Mouse (Mus musculus) midbrain, embryonic 14.5 days (tissue): ENCODE measurements at regions not wholly inside any gene's neighbourhood (a gene's known extent, or its start where the extent isn't known, plus 50 kb on each side); places are given as distances from the start of the nearest gene placed in this dataset.

Experiments
- ATAC-seq: fragments of 200-750 bp; cut with Nextera tagmentation; 2 replicates; pipeline ENCODE4 v1.8.0; 2017; ENCODE audit warnings: moderate number of reproducible peaks, moderate library complexity; ENCODE audit not compliant: low FRiP score, low TSS enrichment
- DNase-seq: peaks from one replicate; pipeline ENCODE4 v3.0.0-alpha.2; 2015
- H3K27ac ChIP-seq: fragments of 300-500 bp; sonication (generic); replicated peaks from 2 replicates; pipeline ENCODE4 v1.5.1; 2014; ENCODE audit warnings: mild to moderate bottlenecking, low read depth, low read length, moderate library complexity
- H3K27me3 ChIP-seq: fragments of 300-500 bp; sonication (generic); 2 replicates; pipeline ENCODE4 v1.6.1; 2014; ENCODE audit warnings: low read length, control low read depth, mixed read lengths; ENCODE audit not compliant: control insufficient read depth, insufficient read depth
- H3K36me3 ChIP-seq: fragments of 300-500 bp; sonication (generic); 2 replicates; pipeline ENCODE4 v1.6.1; 2014; ENCODE audit warnings: low read length, control low read depth; ENCODE audit not compliant: control insufficient read depth, insufficient read depth
- H3K4me1 ChIP-seq: fragments of 300-500 bp; sonication (generic); 2 replicates; pipeline ENCODE4 v1.6.1; 2014; ENCODE audit warnings: mild to moderate bottlenecking, antibody characterized with exemption, low read length, control low read depth; ENCODE audit not compliant: control insufficient read depth, insufficient read depth
- H3K4me2 ChIP-seq: fragments of 300-500 bp; sonication (generic); 2 replicates; pipeline ENCODE4 v1.6.1; 2014; ENCODE audit warnings: mild to moderate bottlenecking, low read length, moderate library complexity
- H3K4me3 ChIP-seq: fragments of 300-500 bp; sonication (generic); replicated peaks from 2 replicates; pipeline ENCODE4 v1.5.1; 2014; ENCODE audit warnings: low read depth, low read length
- H3K9ac ChIP-seq: fragments of 300-500 bp; sonication (generic); replicated peaks from 2 replicates; pipeline ENCODE4 v1.6.1; 2014; ENCODE audit warnings: mild to moderate bottlenecking, low read length, moderate library complexity
- H3K9me3 ChIP-seq: fragments of 300-500 bp; sonication (generic); 2 replicates; pipeline ENCODE4 v1.6.1; 2016; ENCODE audit warnings: low read length, control low read depth, mixed read lengths; ENCODE audit not compliant: control insufficient read depth
- whole genome bisulfite sequencing: fragments of 180-500 bp; shearing (Covaris S2); extraction: QIAGEN DNeasy Blood & Tissue Kit; methylation state at CpG from one replicate; pipeline ENCODE4 v1.1.7; 2014; 5-methylcytosine and 5-hydroxymethylcytosine counted together

- ATAC-seq (no peak), DNase-seq (no peak)
- 94% methylated on average over 5 of the region's 5 CpGs for WGBS
- no peak overlapping the region for H3K4me3 ChIP-seq
- no peak overlapping the region for H3K4me2 ChIP-seq
- no peaks in the 10 kb centered on the region for H3K27me3 ChIP-seq
- H3K36me3 ChIP-seq, result no peaks in the 10 kb centered on the region
- H3K9ac ChIP-seq, result no peak overlapping the region
- no peaks in the 10 kb centered on the region for H3K9me3 ChIP-seq
- H3K4me1 ChIP-seq, result no peaks in the 10 kb centered on the region
- H3K27ac ChIP-seq, result no peak overlapping the region
These were observed 68.8 kb downstream of the Cxcl12 start for GRCm38 (mm10) chr6:117237096-117237495.

- H3K27ac ChIP-seq, result no peak overlapping the region
- WGBS, result 76% methylated on average over 3 of the region's 3 CpGs
- H3K9ac ChIP-seq, result no peak overlapping the region
- ATAC-seq (no peak), DNase-seq (no peak)
- H3K36me3 ChIP-seq, result no peaks in the 10 kb centered on the region
- H3K27me3 ChIP-seq, result no peaks in the 10 kb centered on the region
- no peak overlapping the region for H3K4me2 ChIP-seq
- H3K4me3 ChIP-seq, result no peak overlapping the region
- H3K4me1 ChIP-seq, result no peaks in the 10 kb centered on the region
- H3K9me3 ChIP-seq, result no peaks in the 10 kb centered on the region
These were observed 72.9 kb downstream of the Cxcl12 start for GRCm38 (mm10) chr6:117241206-117241605.

GRCm38 (mm10) chr6:117245398-117245797 lies 77.1 kb downstream of the Cxcl12 start:
- 90% methylated on average over 5 of the region's 5 CpGs for WGBS
- no peak overlapping the region for H3K9ac ChIP-seq
- H3K4me1 ChIP-seq, result no peaks in the 10 kb centered on the region
- H3K27me3 ChIP-seq, result no peaks in the 10 kb centered on the region
- no peak overlapping the region for H3K27ac ChIP-seq
- no peaks in the 10 kb centered on the region for H3K36me3 ChIP-seq
- no peaks in the 10 kb centered on the region for H3K9me3 ChIP-seq
- no peak for ATAC-seq
- H3K4me3 ChIP-seq, result no peak overlapping the region
- DNase-seq, result no peak
- no peak overlapping the region for H3K4me2 ChIP-seq

GRCm38 (mm10) chr6:117245849-117246248 lies 77.5 kb downstream of the Cxcl12 start:
- Histone ChIP-seq H3K4me1 (no peaks in the 10 kb centered on the region), H3K27ac (no peak overlapping the region), H3K9me3 (no peaks in the 10 kb centered on the region), H3K4me3 (no peak overlapping the region), H3K9ac (no peak overlapping the region), H3K36me3 (no peaks in the 10 kb centered on the region), H3K4me2 (no peak overlapping the region), H3K27me3 (no peaks in the 10 kb centered on the region)
- no peak for DNase-seq
- WGBS, result 89% methylated on average over 6 of the region's 6 CpGs
- ATAC-seq, result no peak

GRCm38 (mm10) chr6:117249230-117249921 lies 81.0 kb downstream of the Cxcl12 start:
- 82% methylated on average over 18 of the region's 18 CpGs for WGBS
- no peaks in the 10 kb centered on the region for H3K27me3 ChIP-seq
- H3K4me2 ChIP-seq, result no peak overlapping the region
- no peaks in the 10 kb centered on the region for H3K9me3 ChIP-seq
- ATAC-seq (no peak), DNase-seq (no peak)
- H3K9ac ChIP-seq, result no peak overlapping the region
- no peaks in the 10 kb centered on the region for H3K4me1 ChIP-seq
- H3K4me3 ChIP-seq, result no peak overlapping the region
- no peaks in the 10 kb centered on the region for H3K36me3 ChIP-seq
- H3K27ac ChIP-seq, result no peak overlapping the region

- 44% methylated on average over 2 of the region's 2 CpGs for WGBS
- H3K27me3 ChIP-seq, result no peaks in the 10 kb centered on the region
- no peak overlapping the region for H3K27ac ChIP-seq
- H3K9ac ChIP-seq, result no peak overlapping the region
- no peaks in the 10 kb centered on the region for H3K36me3 ChIP-seq
- DNase-seq (no peak), ATAC-seq (no peak)
- no peaks in the 10 kb centered on the region for H3K4me1 ChIP-seq
- no peaks in the 10 kb centered on the region for H3K9me3 ChIP-seq
- H3K4me2 ChIP-seq, result no peak overlapping the region
- no peak overlapping the region for H3K4me3 ChIP-seq
These were observed 81.7 kb downstream of the Cxcl12 start for GRCm38 (mm10) chr6:117250051-117250450.

GRCm38 (mm10) chr6:117251383-117251925 lies 83.1 kb downstream of the Cxcl12 start:
- no peak overlapping the region for H3K4me2 ChIP-seq
- ATAC-seq, result no peak
- no peaks in the 10 kb centered on the region for H3K36me3 ChIP-seq
- no peak overlapping the region for H3K4me3 ChIP-seq
- no peak overlapping the region for H3K27ac ChIP-seq
- H3K27me3 ChIP-seq, result no peaks in the 10 kb centered on the region
- no peak for DNase-seq
- 82% methylated on average over 12 of the region's 12 CpGs for WGBS
- no peaks in the 10 kb centered on the region for H3K9me3 ChIP-seq
- H3K9ac ChIP-seq, result no peak overlapping the region
- H3K4me1 ChIP-seq, result no peaks in the 10 kb centered on the region

GRCm38 (mm10) chr6:117252361-117252760 lies 84.0 kb downstream of the Cxcl12 start:
- Histone ChIP-seq H3K4me2 (no peak overlapping the region), H3K9ac (no peak overlapping the region), H3K27me3 (no peaks in the 10 kb centered on the region), H3K36me3 (no peaks in the 10 kb centered on the region), H3K4me1 (no peaks in the 10 kb centered on the region), H3K27ac (no peak overlapping the region), H3K4me3 (no peak overlapping the region), H3K9me3 (no peaks in the 10 kb centered on the region)
- 57% methylated on average over 2 of the region's 2 CpGs for WGBS
- no peak for ATAC-seq
- DNase-seq, result no peak

- H3K27me3 ChIP-seq, result no peaks in the 10 kb centered on the region
- H3K4me1 ChIP-seq, result no peaks in the 10 kb centered on the region
- H3K36me3 ChIP-seq, result no peaks in the 10 kb centered on the region
- ATAC-seq, result no peak
- no peak overlapping the region for H3K9ac ChIP-seq
- no peaks in the 10 kb centered on the region for H3K9me3 ChIP-seq
- H3K27ac ChIP-seq, result no peak overlapping the region
- H3K4me3 ChIP-seq, result no peak overlapping the region
- no peak overlapping the region for H3K4me2 ChIP-seq
- WGBS, result 84% methylated on average over 6 of the region's 6 CpGs
- DNase-seq, result no peak
These were observed 84.7 kb downstream of the Cxcl12 start for GRCm38 (mm10) chr6:117253036-117253435.
